Mouse (Mus musculus) left cerebral cortex, adult 2 months (tissue): ENCODE results near the gene Fam104a. TPM values are rescaled to one million over a fixed set of nuclear protein-coding genes. Genes with fewer than 3 reads are reported as not detected.

Experiments used
- DNase-seq, 2 experiments: peaks; one replicate each; pipeline ENCODE4 v3.0.0; 2021 to 2022; ENCODE audit warnings: low spot score in 2 of 2, mixed read lengths in 1 of 2; ENCODE audit errors: extremely low spot score in 1 of 2
- H3K27ac ChIP-seq: fragments of 200-600 bp; 2 replicates; pipeline ENCODE4 v1.8.1; 2022
- H3K4me3 ChIP-seq: fragments of 200-600 bp; 2 replicates; pipeline ENCODE4 v1.8.1; 2022
- CTCF ChIP-seq: fragments of 200-600 bp; IDR thresholded peaks from 2 replicates; pipeline ENCODE4 v1.8.1; 2022; ENCODE audit warnings: antibody characterized with exemption, mild to moderate bottlenecking, moderate library complexity
- intact Hi-C: fragments of 180-260 bp; cut with DNase I; formaldehyde crosslinking; loops from one replicate; pipeline ENCODE4 v1.15.1; 2025
- total RNA-seq, 2 experiments: library from RNA; stranded (reverse); gene quantifications; 2 replicates each; pipeline ENCODE4 v1.2.3; 2021

Fam104a gene
- total RNA-seq, 2 experiments from 2014 or later, result 31.2 to 31.4 TPM

- intact Hi-C loops, result no loop called here
- TF ChIP-seq CTCF, result no peak
- Histone ChIP-seq H3K4me3 (no peak overlapping the region), H3K27ac (no peak overlapping the region)
- no peak for DNase-seq
Measured at GRCm38 (mm10) chr11:113717767-113718424, 33.9 kb upstream of the Fam104a start.

DNA sequence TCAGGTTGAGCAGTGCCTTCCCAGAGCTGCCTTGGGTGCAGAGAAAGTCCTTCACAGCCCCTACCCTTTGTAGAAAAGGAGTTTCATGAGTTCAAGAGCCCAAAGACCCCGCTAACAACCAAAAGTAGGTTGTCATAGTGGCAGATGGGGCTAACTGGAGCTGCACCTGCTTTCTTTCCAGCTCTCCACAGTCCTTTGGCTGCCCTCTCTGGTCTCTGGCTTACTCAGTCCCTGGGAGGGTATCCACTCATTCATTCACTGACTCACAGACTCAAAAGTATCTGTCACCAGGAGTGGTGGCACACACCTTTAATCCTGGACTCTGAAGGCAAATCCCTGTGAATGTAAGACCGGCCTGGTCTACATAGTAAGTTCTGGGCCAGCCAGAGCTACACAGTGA lies 32.2 kb upstream of the Fam104a start:
- Histone ChIP-seq H3K27ac (no peak overlapping the region), H3K4me3 (no peak overlapping the region)
- DNase-seq, result no peak
- no peak for TF ChIP-seq CTCF
- intact Hi-C loops, result no loop called here

DNA sequence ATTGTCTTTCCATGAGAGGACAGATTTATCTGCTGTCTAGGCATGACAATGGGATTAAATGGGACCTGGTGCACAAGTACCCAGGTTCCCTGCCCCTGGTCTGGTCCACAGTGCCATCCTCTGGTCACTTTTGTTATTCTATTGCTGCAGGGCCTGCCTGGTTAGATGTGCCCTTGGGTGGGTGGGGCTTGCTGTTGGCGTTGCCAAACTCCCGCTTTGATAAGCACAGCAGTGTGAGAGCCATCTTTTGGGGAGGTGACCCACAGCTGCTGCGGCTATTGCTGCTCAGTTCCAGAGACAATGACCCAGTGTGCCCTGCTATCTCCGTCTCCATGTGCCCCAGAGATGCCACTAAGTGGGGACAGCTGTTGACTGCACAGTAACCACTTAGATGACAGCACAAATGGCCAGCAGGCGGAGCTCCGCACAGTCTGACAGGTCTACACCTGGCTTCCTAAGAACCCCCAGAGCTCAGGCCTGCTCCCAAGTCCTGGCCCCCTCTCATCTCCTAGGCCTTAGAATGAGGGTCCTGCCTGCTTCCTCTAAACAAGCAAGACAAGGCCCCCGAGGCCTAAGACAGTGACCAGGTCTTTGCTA lies 31.2 kb upstream of the Fam104a start:
- no peak for DNase-seq
- Histone ChIP-seq H3K27ac (no peak overlapping the region), H3K4me3 (no peak overlapping the region)
- intact Hi-C loops, result no loop called here
- peak; percentile 6 for TF ChIP-seq CTCF

DNA sequence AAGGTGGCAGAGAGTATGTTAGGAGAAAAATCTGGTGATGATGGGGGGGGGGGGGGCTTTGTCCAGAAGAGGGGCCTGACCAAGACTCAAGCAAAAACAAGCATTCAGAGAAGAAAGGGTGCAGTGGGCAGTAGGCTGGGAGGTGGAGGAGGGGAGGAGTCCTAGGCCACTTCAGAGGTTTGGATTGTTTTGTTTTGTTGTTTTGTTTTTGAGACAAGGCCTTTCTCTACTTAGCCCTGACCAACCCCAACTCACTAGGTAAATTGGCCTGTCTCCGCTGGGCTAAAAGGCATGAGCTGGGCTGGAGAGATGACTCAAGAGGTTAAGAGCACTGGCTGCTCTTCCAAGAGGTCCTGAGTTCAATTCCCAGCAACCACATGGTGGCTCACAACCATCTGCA lies 27.1 kb upstream of the Fam104a start:
- DNase-seq, result no peak
- H3K4me3 ChIP-seq, result no peak overlapping the region
- H3K27ac ChIP-seq, result no peak overlapping the region
- TF ChIP-seq CTCF, result no peak
- intact Hi-C loops, result no loop called here

DNA sequence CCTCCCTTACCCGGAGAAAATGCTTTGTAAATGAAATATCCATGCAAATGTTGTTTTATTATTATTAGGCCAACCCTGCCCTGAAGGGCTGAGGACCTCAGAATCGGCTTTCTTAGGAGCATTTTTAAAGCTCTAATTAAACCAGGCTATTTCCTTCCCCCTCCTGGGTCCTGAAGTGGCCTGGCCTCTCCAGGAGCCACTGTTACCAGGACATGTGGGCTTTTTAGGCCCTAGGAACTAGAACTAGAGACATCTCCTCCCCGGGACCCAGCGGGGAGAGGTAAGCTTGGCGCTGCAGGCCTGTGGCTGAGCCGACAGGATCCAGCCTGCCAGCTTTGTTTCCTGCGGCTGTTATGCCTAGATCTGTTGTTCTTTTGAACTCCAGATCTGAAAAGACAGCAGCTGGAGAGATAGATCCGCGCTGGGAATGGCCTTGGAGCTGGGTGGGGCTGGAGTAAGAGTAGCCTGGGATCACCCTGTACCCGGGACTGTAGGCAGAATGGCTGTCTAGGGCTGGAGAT lies 26.4 kb upstream of the Fam104a start:
- intact Hi-C loops, result no loop called here
- TF ChIP-seq CTCF, result no peak
- Histone ChIP-seq H3K4me3 (no peak overlapping the region), H3K27ac (peak overlapping the region; percentile 2; the same call in 1 of the 2 replicates)
- no peak for DNase-seq

- DNase-seq, result no peak
- Histone ChIP-seq H3K4me3 (no peak within 1 kb of the TSS), H3K27ac (peak within 1 kb of the TSS; percentile 2; the same call in 1 of the 2 replicates)
- intact Hi-C loops, result loop anchor here (5.0 kb wide), 1 partner anchor 943 kb away; no protein-coding TSS in a partner anchor
- no peak for TF ChIP-seq CTCF
Measured at GRCm38 (mm10) chr11:113709731-113710256, 25.8 kb upstream of the Fam104a start, which contains the start of gene Cpsf4l. Gene Cpsf4l, minus strand, starts transcription at chr11:113710017.

GRCm38 (mm10) chr11:113709272-113709671 lies 25.3 kb upstream of the Fam104a start:
- TF ChIP-seq CTCF, result no peak
- Histone ChIP-seq H3K27ac (no peak overlapping the region), H3K4me3 (no peak overlapping the region)
- intact Hi-C loops, result loop anchor here (5.0 kb wide), 1 partner anchor 943 kb away; no protein-coding TSS in a partner anchor
- no peak for DNase-seq

GRCm38 (mm10) chr11:113708629-113709213 lies 24.8 kb upstream of the Fam104a start:
- DNase-seq, result no peak
- intact Hi-C loops, result loop anchor here (5.0 kb wide), 1 partner anchor 944 kb away; no protein-coding TSS in a partner anchor

GRCm38 (mm10) chr11:113705966-113706652 lies 22.2 kb upstream of the Fam104a start:
- TF ChIP-seq CTCF, result no peak
- no peak for DNase-seq
- Histone ChIP-seq H3K27ac (no peak overlapping the region; the same call in 1 of the 2 replicates), H3K4me3 (no peak overlapping the region)
- intact Hi-C loops, result loop anchor here (5.0 kb wide), 1 partner anchor 946 kb away; no protein-coding TSS in a partner anchor

More at GRCm38 (mm10) chr11:113708629-113709213, 24.8 kb upstream of the Fam104a start:
- no peak overlapping the region for H3K4me3 ChIP-seq
- H3K27ac ChIP-seq, result no peak overlapping the region
- no peak for TF ChIP-seq CTCF

GRCm38 (mm10) chr11:113703758-113704157 lies 19.8 kb upstream of the Fam104a start:
- Histone ChIP-seq H3K27ac (no peak overlapping the region), H3K4me3 (no peak overlapping the region)
- no peak; the same call in none of the 2 replicates for TF ChIP-seq CTCF
- DNase-seq, result peak; percentile 76 to 86
- intact Hi-C loops, result loop anchor here (1.0 to 5.0 kb wide), 3 partner anchors 108 to 933 kb away; no protein-coding TSS in a partner anchor

- TF ChIP-seq CTCF, result no peak
- DNase-seq, result no peak
- no peak overlapping the region for H3K4me3 ChIP-seq
- intact Hi-C loops, result loop anchor here (5.0 kb wide), 1 partner anchor 163 kb away; no protein-coding TSS in a partner anchor
- no peak overlapping the region for H3K27ac ChIP-seq
Measured at GRCm38 (mm10) chr11:113699643-113700042, 15.7 kb upstream of the Fam104a start.
